Mouse (Mus musculus) lung, adult 2 months (tissue): Measurements from ENCODE around the gene Ilf3. TPM values are rescaled to one million over a fixed set of nuclear protein-coding genes. Genes with fewer than 3 reads are reported as not detected.
A peak's percentile ranks its signal among the peaks of the same experiment; 100 is the strongest.

Source experiments
- DNase-seq: peaks from one replicate; pipeline ENCODE4 v3.0.0; 2022
- H3K4me1 ChIP-seq: fragments of 200-500 bp; 2 replicates; pipeline ENCODE4 v1.6.1; 2011; ENCODE audit warnings: low read length; ENCODE audit not compliant: control insufficient read depth, insufficient read depth
- H3K4me3 ChIP-seq: fragments of 200-500 bp; replicated peaks from 2 replicates; pipeline ENCODE3; 2011; ENCODE audit warnings: low read depth, mild to moderate bottlenecking, control low read depth, low read length; ENCODE audit errors: extremely low read depth
- CTCF ChIP-seq: fragments of 200-500 bp; IDR thresholded peaks from 2 replicates; pipeline ENCODE4 v1.5.1; 2011; ENCODE audit warnings: mild to moderate bottlenecking, low read length, control low read depth; ENCODE audit not compliant: insufficient read depth
- POLR2A ChIP-seq: fragments of 200-500 bp; IDR thresholded peaks from 2 replicates; pipeline ENCODE4 v1.6.1; 2011; ENCODE audit warnings: low read depth, mild to moderate bottlenecking, control low read depth, low read length, borderline replicate concordance; ENCODE audit errors: extremely low read depth
- WGBS: fragments of 180-500 bp; shearing (Covaris S2); methylation state at CpG from one replicate; pipeline ENCODE4 v1.1.7; 2018; 5-methylcytosine and 5-hydroxymethylcytosine counted together
- polyA plus RNA-seq: library from polyadenylated mRNA; depleted of rRNA; stranded (reverse); fragments of >200 nt; gene quantifications from 2 replicates; pipeline ENCODE4 v1.2.3, GENCODE M21; 2012

Ilf3 gene
- polyA plus RNA-seq, 1 experiment = 35.2 TPM

DNA sequence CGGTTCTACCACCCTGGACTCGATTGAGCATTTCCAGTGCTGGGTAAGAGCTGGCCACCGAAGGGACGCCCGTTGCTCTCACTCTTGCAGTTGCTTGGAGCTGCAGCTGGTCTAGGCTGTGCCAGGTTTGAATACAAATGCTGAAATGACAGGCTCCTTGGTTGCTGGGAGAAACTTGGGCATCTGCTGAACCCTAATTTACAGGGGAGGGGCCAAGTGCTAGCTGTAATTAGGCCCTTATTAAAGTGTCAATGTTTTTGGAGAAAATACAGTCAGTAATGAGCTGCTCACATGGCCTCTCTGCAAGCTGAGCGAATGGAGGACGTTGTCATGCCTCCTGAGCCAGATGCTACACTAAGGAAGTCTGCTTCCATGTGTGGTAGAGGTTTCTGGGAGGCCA lies 63.1 kb downstream of the Ilf3 start:
- WGBS = 69% methylated on average over 7 of the region's 7 CpGs
- Histone ChIP-seq H3K4me3 (no peak overlapping the region), H3K4me1 (peaks cover 38% of the 10 kb centered on the region)
- TF ChIP-seq CTCF = no peak
- no peak for TF ChIP-seq POLR2A
- DNase-seq = no peak

DNA sequence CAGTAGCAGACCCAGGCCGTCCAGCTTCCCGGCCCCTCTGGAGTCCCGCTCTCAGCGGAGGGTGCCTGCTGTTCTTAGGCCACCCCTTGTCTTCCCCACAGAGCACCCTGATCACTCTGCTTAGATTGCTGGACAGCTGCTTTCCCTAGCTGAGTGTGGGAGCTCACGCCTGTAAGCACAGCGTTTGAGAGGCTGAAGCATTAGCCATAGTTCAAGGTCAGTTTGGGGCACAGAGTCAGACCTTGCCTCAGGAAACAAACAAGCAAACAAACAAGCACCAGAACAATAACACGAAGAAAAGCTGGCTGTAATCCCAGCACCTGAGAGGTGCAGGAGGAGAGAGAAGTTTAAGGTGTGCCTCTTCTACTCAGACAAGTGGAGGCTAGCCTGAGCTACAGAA lies 64.4 kb downstream of the Ilf3 start:
- H3K4me1 ChIP-seq = peaks cover 48% of the 10 kb centered on the region
- 77% methylated on average over 7 of the region's 7 CpGs for WGBS
- H3K4me3 ChIP-seq = no peak overlapping the region
- TF ChIP-seq CTCF = no peak
- no peak for TF ChIP-seq POLR2A
- no peak for DNase-seq

- Histone ChIP-seq H3K4me1 (peaks cover 44% of the 10 kb centered on the region), H3K4me3 (no peak overlapping the region)
- TF ChIP-seq CTCF (peak; percentile 17; the same call in 1 of the 2 replicates), POLR2A (no peak)
- WGBS = 58% methylated on average over 8 of the region's 8 CpGs
- DNase-seq = peak; percentile 50
These were observed 66.1 kb downstream of the Ilf3 start for GRCm38 (mm10) chr9:21433766-21434165.

DNA sequence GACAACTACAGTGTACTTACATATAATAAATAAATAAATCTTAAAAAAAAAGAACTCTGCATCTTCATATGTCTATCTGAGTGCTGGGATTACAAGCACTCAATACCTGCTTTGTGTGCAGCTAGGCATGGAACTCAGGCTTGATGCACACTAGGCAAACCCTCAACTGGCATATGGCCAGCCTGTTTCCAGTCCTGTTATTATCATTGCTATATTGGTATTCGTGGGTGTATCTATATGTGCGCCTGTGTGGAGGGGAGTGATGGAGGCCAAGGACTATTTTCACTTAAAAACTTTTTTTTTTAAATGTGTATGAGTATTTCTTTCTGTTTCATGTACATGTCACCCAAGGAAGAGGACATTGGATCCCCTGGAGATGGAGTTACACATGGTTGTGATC lies 66.7 kb downstream of the Ilf3 start:
- H3K4me1 ChIP-seq = peaks cover 42% of the 10 kb centered on the region

GRCm38 (mm10) chr9:21435777-21436635 lies 68.3 kb downstream of the Ilf3 start:
- Histone ChIP-seq H3K4me3 (no peak overlapping the region), H3K4me1 (peaks cover 39% of the 10 kb centered on the region)
- WGBS = 33% methylated on average over 7 of the region's 7 CpGs
- TF ChIP-seq POLR2A (no peak), CTCF (no peak)
- DNase-seq = peak; percentile 35

More for the DNA sequence above, 66.7 kb downstream of the Ilf3 start:
- TF ChIP-seq CTCF = no peak
- no peak for TF ChIP-seq POLR2A
- no peak for DNase-seq
- 63% methylated on average over 2 of the region's 2 CpGs for WGBS
- H3K4me3 ChIP-seq = no peak overlapping the region

GRCm38 (mm10) chr9:21437577-21437976 lies 69.9 kb downstream of the Ilf3 start:
- Histone ChIP-seq H3K4me1 (peaks cover 38% of the 10 kb centered on the region), H3K4me3 (no peak overlapping the region)
- no peak for DNase-seq
- TF ChIP-seq CTCF (no peak), POLR2A (no peak)
- 90% methylated on average over 6 of the region's 6 CpGs for WGBS

- DNase-seq = no peak
- TF ChIP-seq POLR2A = no peak
- no peak for TF ChIP-seq CTCF
- WGBS = 41% methylated on average over 3 of the region's 3 CpGs
- no peak overlapping the region for H3K4me3 ChIP-seq
- H3K4me1 ChIP-seq = peaks cover 38% of the 10 kb centered on the region
These were observed 70.5 kb downstream of the Ilf3 start for GRCm38 (mm10) chr9:21438219-21438618.

DNA sequence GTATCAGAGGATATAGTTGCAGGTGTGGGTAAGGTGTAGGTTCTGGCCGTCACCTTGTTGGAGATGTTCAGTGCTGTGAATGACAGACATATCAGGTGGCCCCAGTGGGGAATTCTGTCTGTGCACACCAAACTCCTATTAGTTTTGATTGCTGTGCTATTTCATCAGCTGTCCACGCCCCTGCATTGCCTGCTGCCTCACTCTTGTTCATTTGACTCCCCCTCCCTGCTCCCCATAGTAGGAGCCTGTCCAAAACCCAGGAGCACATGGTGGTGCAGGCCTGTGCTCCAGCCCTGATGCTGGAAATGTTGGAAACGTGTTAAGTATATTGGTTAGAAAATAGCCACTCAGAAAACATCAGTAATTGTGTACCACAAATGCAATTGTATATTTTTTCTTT lies 71.8 kb downstream of the Ilf3 start:
- Histone ChIP-seq H3K4me1 (peaks cover 29% of the 10 kb centered on the region), H3K4me3 (no peak overlapping the region)
- DNase-seq = no peak
- 68% methylated on average over 3 of the region's 3 CpGs for WGBS
- TF ChIP-seq CTCF = no peak
- no peak for TF ChIP-seq POLR2A

GRCm38 (mm10) chr9:21439914-21440313 lies 72.2 kb downstream of the Ilf3 start:
- no peak for DNase-seq
- Histone ChIP-seq H3K4me3 (no peak overlapping the region), H3K4me1 (peaks cover 29% of the 10 kb centered on the region)
- WGBS = 89% methylated on average over 2 of the region's 2 CpGs
- TF ChIP-seq POLR2A (no peak), CTCF (no peak)

DNA sequence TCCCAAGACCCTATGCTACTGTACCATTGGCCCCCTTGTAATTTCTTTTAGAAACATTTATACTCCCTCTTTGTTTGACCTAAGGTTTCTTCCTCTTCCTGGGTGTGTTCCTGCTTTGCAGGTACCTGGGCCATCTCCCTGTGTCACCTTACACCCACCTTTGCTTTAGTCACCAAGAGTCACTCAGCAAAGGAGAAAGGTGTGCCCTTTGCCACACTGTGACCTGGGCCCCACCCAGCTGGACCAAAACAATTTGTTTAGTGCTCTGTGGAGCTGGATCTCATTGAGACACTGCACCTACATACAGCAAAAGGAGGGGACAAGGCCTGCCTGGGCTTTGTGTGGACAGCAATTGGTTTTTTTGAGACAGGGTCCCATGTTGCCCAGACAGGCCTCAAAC lies 72.7 kb downstream of the Ilf3 start:
- H3K4me1 ChIP-seq = peaks cover 26% of the 10 kb centered on the region
- no peak for TF ChIP-seq CTCF
- TF ChIP-seq POLR2A = no peak
- no peak for DNase-seq
- H3K4me3 ChIP-seq = no peak overlapping the region
